In genomic region chr14:103649302-103649701, GRCm38 (mm10) we compare ENCODE assay signal across 8 mouse cellular contexts. TPM values are rescaled to one million over a fixed set of nuclear protein-coding genes. Genes with fewer than 3 reads are reported as not detected.
DNase-seq lines count a peak whose midpoint lies in the region; ATAC-seq and TF ChIP-seq lines count a peak whose summit lies in the region.

No protein-coding gene starts in this region.

- 57% methylated on average over 4 of the region's 4 CpGs for WGBS in heart, embryonic 14.5 days
- WGBS in heart, embryonic 12.5 days = 59% methylated on average over 4 of the region's 4 CpGs
- 51% methylated on average over 4 of the region's 4 CpGs for WGBS in stomach, embryonic 14.5 days
- 45% methylated on average over 4 of the region's 4 CpGs for WGBS in stomach, postnatal 0 days
- 57% methylated on average over 4 of the region's 4 CpGs for WGBS in intestine, embryonic 15.5 days
- 49% methylated on average over 4 of the region's 4 CpGs for WGBS in stomach, embryonic 16.5 days

- H3K9me3 ChIP-seq in heart, embryonic 14.5 days (ENCODE audit: control insufficient read depth, low read length) = no peaks in the 10 kb centered on the region
- H3K9me3 ChIP-seq in heart, embryonic 12.5 days (replicated peaks) = no peaks in the 10 kb centered on the region
- no peaks in the 10 kb centered on the region for H3K9me3 ChIP-seq in stomach, embryonic 14.5 days (ENCODE audit: control insufficient read depth, low read depth, low read length)
- H3K9me3 ChIP-seq in stomach, postnatal 0 days (ENCODE audit: control insufficient read depth, low read length) = no peaks in the 10 kb centered on the region
- H3K9me3 ChIP-seq in intestine, embryonic 15.5 days = no peaks in the 10 kb centered on the region
- no peaks in the 10 kb centered on the region for H3K9me3 ChIP-seq in stomach, embryonic 16.5 days (replicated peaks; ENCODE audit: control insufficient read depth, low read length)

- H3K4me3 ChIP-seq in heart, embryonic 14.5 days (ENCODE audit: control insufficient read depth in 1 of 2, insufficient read depth in 1 of 2, low read depth in 1 of 2, low read length in 2 of 2) = peak overlapping the region in 1 of 2 experiments; percentile 65; a peak in 1 of 4 replicates
- H3K4me3 ChIP-seq in heart, embryonic 12.5 days = no peak overlapping the region
- no peak overlapping the region for H3K4me3 ChIP-seq in stomach, embryonic 14.5 days (ENCODE audit: low read depth, low read length)
- H3K4me3 ChIP-seq in stomach, postnatal 0 days (ENCODE audit: low read depth, low read length) = no peak overlapping the region
- H3K4me3 ChIP-seq in intestine, embryonic 15.5 days (replicated peaks) = no peak overlapping the region
- no peak overlapping the region for H3K4me3 ChIP-seq in stomach, embryonic 16.5 days (replicated peaks; ENCODE audit: low read length)

- H3K27ac ChIP-seq in heart, embryonic 14.5 days (replicated peaks in 1 of 2; ENCODE audit: control insufficient read depth in 1 of 2, insufficient read depth in 1 of 2, low read depth in 2 of 2, low read length in 2 of 2) = no peak overlapping the region
- H3K27ac ChIP-seq in heart, embryonic 12.5 days (ENCODE audit: poor library complexity, severe bottlenecking) = no peak overlapping the region
- no peak overlapping the region for H3K27ac ChIP-seq in stomach, embryonic 14.5 days (ENCODE audit: low read length)
- no peak overlapping the region for H3K27ac ChIP-seq in stomach, postnatal 0 days (replicated peaks)
- 0 out of 2 replicates have a peak overlapping the region, but pooled peaks have one; percentile 3 for H3K27ac ChIP-seq in intestine, embryonic 15.5 days
- no peak overlapping the region for H3K27ac ChIP-seq in stomach, embryonic 16.5 days (ENCODE audit: low read length)

- peaks cover 28% of the 10 kb centered on the region for H3K27me3 ChIP-seq in heart, embryonic 14.5 days (ENCODE audit: control insufficient read depth, insufficient read depth, low read length)
- peaks cover 29% of the 10 kb centered on the region for H3K27me3 ChIP-seq in heart, embryonic 12.5 days (replicated peaks)
- H3K27me3 ChIP-seq in stomach, embryonic 14.5 days (ENCODE audit: control insufficient read depth, insufficient read depth, low read length) = peaks cover 6% of the 10 kb centered on the region; the same call in 1 of the 2 replicates
- 0 out of 2 replicates have a peak, but pooled peaks cover 2% of the 10 kb centered on the region for H3K27me3 ChIP-seq in stomach, postnatal 0 days (ENCODE audit: control insufficient read depth, insufficient read depth, low read length)
- H3K27me3 ChIP-seq in intestine, embryonic 15.5 days (replicated peaks) = peaks cover 13% of the 10 kb centered on the region
- H3K27me3 ChIP-seq in stomach, embryonic 16.5 days (ENCODE audit: control insufficient read depth, insufficient read depth, low read length) = peaks cover 8% of the 10 kb centered on the region; the same call in 1 of the 2 replicates

- no peak overlapping the region for H3K9ac ChIP-seq in heart, embryonic 14.5 days (ENCODE audit: low read length)
- H3K9ac ChIP-seq in heart, embryonic 12.5 days = no peak overlapping the region
- H3K9ac ChIP-seq in stomach, embryonic 14.5 days (replicated peaks; ENCODE audit: low read depth, low read length) = no peak overlapping the region
- H3K9ac ChIP-seq in stomach, postnatal 0 days (ENCODE audit: low read length) = no peak overlapping the region
- no peak overlapping the region for H3K9ac ChIP-seq in intestine, embryonic 15.5 days
- no peak overlapping the region for H3K9ac ChIP-seq in stomach, embryonic 16.5 days (ENCODE audit: low read length)

- H3K36me3 ChIP-seq in heart, embryonic 14.5 days (ENCODE audit: control insufficient read depth, insufficient read depth, low read length) = no peaks in the 10 kb centered on the region
- no peaks in the 10 kb centered on the region for H3K36me3 ChIP-seq in heart, embryonic 12.5 days
- no peaks in the 10 kb centered on the region for H3K36me3 ChIP-seq in stomach, embryonic 14.5 days (ENCODE audit: control insufficient read depth, insufficient read depth, low read length)
- no peaks in the 10 kb centered on the region for H3K36me3 ChIP-seq in stomach, postnatal 0 days (ENCODE audit: control insufficient read depth, insufficient read depth, low read length)
- H3K36me3 ChIP-seq in intestine, embryonic 15.5 days = no peaks in the 10 kb centered on the region
- no peaks in the 10 kb centered on the region for H3K36me3 ChIP-seq in stomach, embryonic 16.5 days (ENCODE audit: control insufficient read depth, insufficient read depth, low read length)

- no peak for DNase-seq in stomach, postnatal 0 days (ENCODE audit: low spot score)
- no peak for DNase-seq in heart, adult 11 months
- DNase-seq in lung, postnatal 36 days = no peak

- peak overlapping the region; percentile 99; the same call in 1 of the 2 replicates for H3K4me2 ChIP-seq in heart, embryonic 14.5 days (ENCODE audit: low read length)
- H3K4me2 ChIP-seq in heart, embryonic 12.5 days = no peak overlapping the region
- H3K4me2 ChIP-seq in stomach, embryonic 14.5 days (replicated peaks; ENCODE audit: low read depth, low read length) = peak overlapping the region; percentile 95
- no peak overlapping the region for H3K4me2 ChIP-seq in stomach, postnatal 0 days (replicated peaks; ENCODE audit: low read depth)
- H3K4me2 ChIP-seq in intestine, embryonic 15.5 days (replicated peaks) = peak overlapping the region; percentile 97; the same call in 1 of the 2 replicates
- peak overlapping the region; percentile 98 for H3K4me2 ChIP-seq in stomach, embryonic 16.5 days (ENCODE audit: low read depth, low read length)

- no peak for TF ChIP-seq EP300 in stomach, postnatal 0 days (optimal IDR thresholded peaks at IDR 0.05)

- no peak for ATAC-seq in heart, embryonic 14.5 days (ENCODE audit: insufficient number of reproducible peaks, insufficient read depth, low FRiP score, low read depth)
- ATAC-seq in heart, embryonic 12.5 days (ENCODE audit: insufficient number of reproducible peaks, low FRiP score) = no peak
- ATAC-seq in stomach, embryonic 14.5 days (ENCODE audit: insufficient number of reproducible peaks, insufficient read depth, low FRiP score, low read depth) = no peak
- ATAC-seq in stomach, postnatal 0 days (ENCODE audit: low FRiP score, low TSS enrichment) = no peak
- ATAC-seq in intestine, embryonic 15.5 days = no peak
- no peak for ATAC-seq in stomach, embryonic 16.5 days (ENCODE audit: insufficient read depth, low FRiP score)

- no peak for TF ChIP-seq CTCF in stomach, postnatal 0 days (IDR thresholded peaks at IDR 0.05; ENCODE audit: low read depth)

- peaks cover 0 to 2% of the 10 kb centered on the region in 2 experiments; a peak in 2 of 4 replicates for H3K4me1 ChIP-seq in heart, embryonic 14.5 days (ENCODE audit: control insufficient read depth in 2 of 2, insufficient read depth in 2 of 2, low read length in 2 of 2)
- peaks cover 5% of the 10 kb centered on the region; the same call in 1 of the 2 replicates for H3K4me1 ChIP-seq in heart, embryonic 12.5 days (replicated peaks)
- H3K4me1 ChIP-seq in stomach, embryonic 14.5 days (ENCODE audit: control insufficient read depth, insufficient read depth, low read length) = no peaks in the 10 kb centered on the region
- H3K4me1 ChIP-seq in stomach, postnatal 0 days (replicated peaks; ENCODE audit: control insufficient read depth, insufficient read depth) = no peaks in the 10 kb centered on the region; the same call in 1 of the 2 replicates
- peaks cover 6% of the 10 kb centered on the region; the same call in 1 of the 2 replicates for H3K4me1 ChIP-seq in intestine, embryonic 15.5 days (replicated peaks)
- H3K4me1 ChIP-seq in stomach, embryonic 16.5 days (ENCODE audit: control insufficient read depth, insufficient read depth, low read length) = peaks cover 3% of the 10 kb centered on the region

RNA-seq across cellular contexts. Expression of gene Slain1, which starts 0.7 kb away (rescaled TPM):
- 0.55 and 0.70 TPM in 2 replicates for polyA plus RNA-seq in heart, embryonic 14.5 days (2014; fragmentation: Nextera tagmentation; extraction: Ambion mirVana)
- 0.73 and 0.87 TPM in 2 replicates for polyA plus RNA-seq in heart, embryonic 12.5 days (2016; fragmentation: Nextera tagmentation; extraction: Ambion mirVana)
- polyA plus RNA-seq in stomach, embryonic 14.5 days (2014; fragmentation: Nextera tagmentation; extraction: Ambion mirVana) = 2.4 and 2.5 TPM in 2 replicates
- 0.93 and 1.1 TPM in 2 replicates for polyA plus RNA-seq in stomach, postnatal 0 days (2015; fragmentation: Nextera tagmentation; extraction: Ambion mirVana)
- polyA plus RNA-seq in intestine, embryonic 15.5 days (2015; fragmentation: Nextera tagmentation; extraction: Ambion mirVana) = 2.5 and 3.3 TPM in 2 replicates
- polyA plus RNA-seq in stomach, embryonic 16.5 days (2015; fragmentation: Nextera tagmentation; extraction: Ambion mirVana) = 0.57 and 0.85 TPM in 2 replicates

Comparison
In these comparisons a context has a peak if more than half of its experiments do, and no peak if none do; other contexts are left out.
1. H3K4me2 ChIP-seq: peak in heart, embryonic 14.5 days (single experiment), stomach, embryonic 14.5 days (single experiment), intestine, embryonic 15.5 days (single experiment) and stomach, embryonic 16.5 days (single experiment); none in heart, embryonic 12.5 days (single experiment) and stomach, postnatal 0 days (single experiment).